Mouse (Mus musculus) ES-E14 (cell line): ENCODE results near the gene Rasa3. TPM values are rescaled to one million over a fixed set of nuclear protein-coding genes. Genes with fewer than 3 reads are reported as not detected.

Source experiments
- DNase-seq: peaks from one replicate; pipeline ENCODE4 v3.0.0-alpha.2; 2013; ENCODE audit warnings: low read depth, low spot score
- H3K27ac ChIP-seq: 2 replicates; pipeline ENCODE4 v1.5.1; 2012; ENCODE audit warnings: low read depth, mild to moderate bottlenecking, low read length, moderate library complexity, mixed read lengths; ENCODE audit not compliant: poor library complexity, insufficient read depth, severe bottlenecking
- H3K36me3 ChIP-seq: 2 replicates; pipeline ENCODE4 v1.6.1; 2012; ENCODE audit warnings: mild to moderate bottlenecking, low read length, moderate library complexity, mixed read lengths; ENCODE audit not compliant: control insufficient read depth, poor library complexity, insufficient read depth, severe bottlenecking
- H3K4me1 ChIP-seq, 2 experiments: fragments of 150-350 bp in 1 of 2; sonication (generic) in 1 of 2; 2 replicates each; pipeline ENCODE4 v1.6.1; 2012; ENCODE audit warnings: low read length in 2 of 2, mild to moderate bottlenecking in 1 of 2, mixed read lengths in 1 of 2; ENCODE audit not compliant: control insufficient read depth in 2 of 2, insufficient read depth in 2 of 2, poor library complexity in 1 of 2
- H3K4me3 ChIP-seq, 2 experiments: fragments of 150-350 bp in 1 of 2; sonication (generic) in 1 of 2; 2 replicates each; pipeline ENCODE4 v1.5.1; 2012; ENCODE audit warnings: low read length in 2 of 2, low read depth in 1 of 2, mild to moderate bottlenecking in 1 of 2, mixed read lengths in 1 of 2; ENCODE audit not compliant: insufficient read depth in 1 of 2, poor library complexity in 1 of 2, severe bottlenecking in 1 of 2
- H3K9ac ChIP-seq: 2 replicates; pipeline ENCODE4 v1.6.1; 2012; ENCODE audit warnings: low read depth, mild to moderate bottlenecking, low read length, mixed read lengths; ENCODE audit not compliant: poor library complexity, insufficient read depth, severe bottlenecking
- H3K9me3 ChIP-seq: fragments of 150-350 bp; sonication (generic); 2 replicates; pipeline ENCODE4 v1.6.1; 2012; ENCODE audit warnings: low read depth, mild to moderate bottlenecking, low read length; ENCODE audit not compliant: control insufficient read depth, insufficient read depth
- CHD2 ChIP-seq: IDR thresholded peaks from 2 replicates; pipeline ENCODE4 v1.6.1; 2014; ENCODE audit warnings: mild to moderate bottlenecking, low read depth, low read length, inconsistent platforms
- HCFC1 ChIP-seq: IDR thresholded peaks from 2 replicates; pipeline ENCODE4 v1.6.1; 2012; ENCODE audit warnings: low read length, inconsistent platforms, borderline replicate concordance; ENCODE audit not compliant: insufficient read depth
- MAFK ChIP-seq: IDR thresholded peaks from 2 replicates; pipeline ENCODE4 v1.6.1; 2014; ENCODE audit warnings: mild to moderate bottlenecking, low read depth, low read length, inconsistent platforms; ENCODE audit not compliant: insufficient read depth
- ZC3H11A ChIP-seq: IDR thresholded peaks from 2 replicates; pipeline ENCODE4 v1.6.1; 2012; ENCODE audit warnings: low read depth, mild to moderate bottlenecking, inconsistent platforms, low read length, borderline replicate concordance
- ZNF384 ChIP-seq: IDR thresholded peaks from 2 replicates; pipeline ENCODE4 v1.6.1; 2012; ENCODE audit warnings: low read depth, low read length, inconsistent platforms
- in situ Hi-C, 2 experiments: fragments of 600-800 bp; cut with MboI; formaldehyde crosslinking; loops; one replicate each; pipeline ENCODE4 v1.15.1; 2025; ENCODE audit warnings: low sequenced_read_pairs in 2 of 2, inconsistent platforms in 1 of 2; ENCODE audit not compliant: unreplicated experiment in 2 of 2
- total RNA-seq: library from RNA; depleted of rRNA; stranded (reverse); fragments of 300-350 nt; gene quantifications from 2 replicates; pipeline ENCODE4 v1.2.3, GENCODE M21; 2012

Rasa3 gene
- total RNA-seq, 1 experiment = 14.4 TPM

DNA sequence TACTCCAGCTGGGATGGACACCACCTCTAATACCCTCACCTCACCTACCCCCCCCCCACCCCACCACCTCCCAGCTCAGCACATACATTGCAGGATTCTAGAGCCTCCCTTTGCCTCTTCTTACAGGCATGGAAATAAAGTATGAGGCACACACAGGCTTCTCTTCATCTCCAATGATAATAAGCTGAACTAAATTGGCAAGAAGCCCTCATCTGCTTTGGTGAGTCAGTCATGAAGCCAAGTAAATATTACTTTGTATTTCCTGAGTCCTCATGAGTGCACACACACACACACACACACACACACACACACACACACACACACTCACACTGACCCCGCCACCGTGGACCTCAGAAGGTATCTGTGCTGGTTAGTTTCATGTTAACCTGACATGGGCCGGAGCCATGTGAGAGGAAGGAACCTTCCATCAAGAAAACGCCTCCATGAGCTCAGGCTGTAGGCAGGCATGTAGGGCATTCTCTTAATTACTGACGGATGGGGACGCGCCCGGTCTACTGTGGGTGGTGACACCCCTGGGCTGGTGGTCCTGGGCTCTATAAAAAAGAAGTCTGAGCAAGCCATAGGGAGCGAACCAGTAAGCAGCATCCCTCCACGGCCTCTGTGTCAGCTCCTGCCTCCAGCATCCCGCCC is 26.7 kb downstream of the Rasa3 start:
- Histone ChIP-seq H3K27ac (no peak overlapping the region), H3K9ac (no peak overlapping the region), H3K36me3 (no peaks in the 10 kb centered on the region), H3K9me3 (no peaks in the 10 kb centered on the region), H3K4me1 (peaks cover 0 to 7% of the 10 kb centered on the region in 2 experiments; a peak in 1 of 4 replicates), H3K4me3 (no peak overlapping the region)
- no peak for DNase-seq
- TF ChIP-seq HCFC1 (no peak), CHD2 (no peak), ZNF384 (no peak), MAFK (no peak), ZC3H11A (no peak)
- in situ Hi-C loops = no loop called here

DNA sequence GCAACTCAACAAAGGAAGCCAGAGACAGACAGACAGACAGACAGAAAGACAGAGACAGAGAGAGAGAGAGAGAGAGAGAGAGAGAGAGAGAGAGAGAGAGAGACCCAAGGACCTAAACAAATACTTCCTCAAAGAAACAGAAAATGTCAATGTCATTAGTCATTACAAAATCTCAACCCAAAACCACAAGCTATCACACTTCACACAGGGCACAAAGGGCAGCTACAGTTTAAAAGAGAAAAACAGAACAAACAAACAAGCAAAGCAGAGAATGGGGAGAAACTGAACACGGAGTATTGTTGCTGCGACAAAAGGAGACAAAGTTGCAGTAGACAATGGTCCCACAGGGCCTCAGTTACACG is 28.3 kb downstream of the Rasa3 start:
- Histone ChIP-seq H3K4me1 (peaks cover 0 to 11% of the 10 kb centered on the region in 2 experiments; a peak in 1 of 4 replicates), H3K9me3 (no peaks in the 10 kb centered on the region), H3K36me3 (no peaks in the 10 kb centered on the region), H3K27ac (no peak overlapping the region), H3K9ac (no peak overlapping the region), H3K4me3 (no peak overlapping the region)
- TF ChIP-seq ZNF384 = no peak
- no peak for TF ChIP-seq CHD2
- no peak for TF ChIP-seq MAFK
- TF ChIP-seq HCFC1 = no peak
- TF ChIP-seq ZC3H11A = no peak
- no peak for DNase-seq
- in situ Hi-C loops = no loop called here

GRCm38 (mm10) chr8:13648377-13649153 is 28.8 kb downstream of the Rasa3 start:
- DNase-seq = no peak
- Histone ChIP-seq H3K4me3 (no peak overlapping the region), H3K9me3 (no peaks in the 10 kb centered on the region), H3K4me1 (peaks cover 0 to 11% of the 10 kb centered on the region in 2 experiments; a peak in 1 of 4 replicates), H3K36me3 (no peaks in the 10 kb centered on the region), H3K9ac (no peak overlapping the region), H3K27ac (no peak overlapping the region)
- in situ Hi-C loops = no loop called here
- no peak for TF ChIP-seq MAFK
- no peak for TF ChIP-seq ZC3H11A
- TF ChIP-seq HCFC1 = no peak
- TF ChIP-seq ZNF384 = no peak
- TF ChIP-seq CHD2 = no peak

- no peak for TF ChIP-seq MAFK
- no peak for TF ChIP-seq CHD2
- TF ChIP-seq HCFC1 = no peak
- TF ChIP-seq ZNF384 = no peak
- TF ChIP-seq ZC3H11A = no peak
- in situ Hi-C loops = no loop called here
- Histone ChIP-seq H3K4me1 (peaks cover 0 to 11% of the 10 kb centered on the region in 2 experiments; a peak in 1 of 4 replicates), H3K36me3 (no peaks in the 10 kb centered on the region), H3K4me3 (no peak overlapping the region), H3K27ac (no peak overlapping the region), H3K9me3 (no peaks in the 10 kb centered on the region), H3K9ac (no peak overlapping the region)
- DNase-seq = no peak
Observed at GRCm38 (mm10) chr8:13647591-13647990, 29.8 kb downstream of the Rasa3 start.
